Mouse (Mus musculus) heart, adult 2 months (tissue): Measurements from ENCODE around the gene Lypd6b. TPM values are rescaled to one million over a fixed set of nuclear protein-coding genes. Genes with fewer than 3 reads are reported as not detected.

Experiments used
- DNase-seq, 2 experiments: peaks; one replicate each; pipeline ENCODE4 v3.0.0; 2021
- H3K27ac ChIP-seq: fragments of 200-600 bp; 2 replicates; pipeline ENCODE4 v1.8.1; 2022
- H3K27me3 ChIP-seq: fragments of 200-500 bp; 2 replicates; pipeline ENCODE4 v1.6.1; 2012; ENCODE audit warnings: mild to moderate bottlenecking, low read length, inconsistent platforms, mixed read lengths; ENCODE audit not compliant: control insufficient read depth, insufficient read depth
- H3K36me3 ChIP-seq: fragments of 200-500 bp; 2 replicates; pipeline ENCODE4 v1.6.1; 2012; ENCODE audit warnings: low read length, inconsistent platforms; ENCODE audit not compliant: control insufficient read depth, insufficient read depth
- H3K4me1 ChIP-seq: fragments of 200-500 bp; 2 replicates; pipeline ENCODE4 v1.6.1; 2011; ENCODE audit warnings: low read length; ENCODE audit not compliant: control insufficient read depth, insufficient read depth
- H3K4me3 ChIP-seq: fragments of 200-600 bp; 2 replicates; pipeline ENCODE4 v1.8.1; 2022
- H3K79me2 ChIP-seq: fragments of 200-500 bp; replicated peaks from 2 replicates; pipeline ENCODE4 v1.6.1; 2012; ENCODE audit warnings: mild to moderate bottlenecking, inconsistent platforms, low read length, moderate library complexity, mixed read lengths; ENCODE audit not compliant: control insufficient read depth, insufficient read depth
- H3K9ac ChIP-seq: fragments of 200-500 bp; 2 replicates; pipeline ENCODE4 v1.6.1; 2012; ENCODE audit warnings: low read depth, mild to moderate bottlenecking, control low read depth, inconsistent platforms, low read length, mixed read lengths
- CTCF ChIP-seq: fragments of 200-600 bp; IDR thresholded peaks from 2 replicates; pipeline ENCODE4 v1.8.1; 2022; ENCODE audit warnings: antibody characterized with exemption, mild to moderate bottlenecking, moderate library complexity
- EP300 ChIP-seq: fragments of 200-500 bp; IDR thresholded peaks from 2 replicates; pipeline ENCODE4 v1.6.1; 2011; ENCODE audit warnings: low read depth, low read length, control low read depth; ENCODE audit not compliant: insufficient read depth
- POLR2A ChIP-seq: fragments of 200-500 bp; IDR thresholded peaks from 2 replicates; pipeline ENCODE4 v1.6.1; 2011; ENCODE audit warnings: mild to moderate bottlenecking, low read depth, low read length, control low read depth; ENCODE audit not compliant: insufficient read depth
- WGBS: fragments of 180-500 bp; shearing (Covaris S2); methylation state at CpG from one replicate; pipeline ENCODE4 v1.1.7; 2018; 5-methylcytosine and 5-hydroxymethylcytosine counted together
- intact Hi-C: fragments of 180-260 bp; cut with DNase I; formaldehyde crosslinking; loops from one replicate; pipeline ENCODE4 v1.15.1; 2025
- polyA plus RNA-seq: library from polyadenylated mRNA; depleted of rRNA; stranded (reverse); fragments of >200 nt; gene quantifications from 2 replicates; pipeline ENCODE4 v1.2.3, GENCODE M21; 2012; rRNA removed
- total RNA-seq, 2 experiments: library from RNA; stranded (reverse); gene quantifications; 2 replicates each; pipeline ENCODE4 v1.2.3; 2021

Lypd6b gene
- total and polyA plus RNA-seq, 3 experiments, result 0.10 to 0.25 TPM; not detected in 1

GRCm38 (mm10) chr2:49979991-49980390 is 192.5 kb downstream of the Lypd6b start:
- 81% methylated on average over 3 of the region's 3 CpGs for WGBS

GRCm38 (mm10) chr2:49983021-49983420 is 195.5 kb downstream of the Lypd6b start:
- Histone ChIP-seq H3K27ac (no peak overlapping the region), H3K4me1 (no peaks in the 10 kb centered on the region), H3K27me3 (no peaks in the 10 kb centered on the region), H3K36me3 (no peaks in the 10 kb centered on the region), H3K79me2 (no peaks in the 10 kb centered on the region), H3K4me3 (no peak overlapping the region), H3K9ac (no peak overlapping the region)
- TF ChIP-seq POLR2A (no peak), CTCF (no peak), EP300 (no peak)
- intact Hi-C loops, result no loop called here
- WGBS, result 57% methylated on average over 5 of the region's 5 CpGs
- DNase-seq, result no peak

More at GRCm38 (mm10) chr2:49979991-49980390, 192.5 kb downstream of the Lypd6b start:
- no peaks in the 10 kb centered on the region for H3K79me2 ChIP-seq
- no peak overlapping the region for H3K9ac ChIP-seq
- no peaks in the 10 kb centered on the region for H3K27me3 ChIP-seq
- no peak overlapping the region for H3K4me3 ChIP-seq
- DNase-seq, result no peak
- no peak for TF ChIP-seq POLR2A
- TF ChIP-seq EP300, result no peak
- no peak for TF ChIP-seq CTCF
- no peaks in the 10 kb centered on the region for H3K4me1 ChIP-seq
- H3K27ac ChIP-seq, result no peak overlapping the region
- intact Hi-C loops, result no loop called here
- H3K36me3 ChIP-seq, result no peaks in the 10 kb centered on the region

GRCm38 (mm10) chr2:49984780-49985179 is 197.3 kb downstream of the Lypd6b start:
- 51% methylated on average over 3 of the region's 3 CpGs for WGBS
- no peaks in the 10 kb centered on the region for H3K36me3 ChIP-seq
- no peaks in the 10 kb centered on the region for H3K4me1 ChIP-seq
- H3K4me3 ChIP-seq, result no peak overlapping the region
- no peak for DNase-seq
- H3K27ac ChIP-seq, result no peak overlapping the region
- intact Hi-C loops, result no loop called here
- no peak overlapping the region for H3K9ac ChIP-seq
- H3K79me2 ChIP-seq, result no peaks in the 10 kb centered on the region
- TF ChIP-seq EP300 (no peak), POLR2A (no peak), CTCF (no peak)
- no peaks in the 10 kb centered on the region; the same call in 1 of the 2 replicates for H3K27me3 ChIP-seq

- TF ChIP-seq EP300, result no peak
- no peak for TF ChIP-seq POLR2A
- TF ChIP-seq CTCF, result no peak
- H3K27ac ChIP-seq, result no peak overlapping the region
- no peak overlapping the region for H3K4me3 ChIP-seq
- no peaks in the 10 kb centered on the region for H3K4me1 ChIP-seq
- H3K9ac ChIP-seq, result no peak overlapping the region
- no peaks in the 10 kb centered on the region for H3K79me2 ChIP-seq
- intact Hi-C loops, result no loop called here
- no peak for DNase-seq
- no peaks in the 10 kb centered on the region for H3K27me3 ChIP-seq
- WGBS, result 61% methylated on average over 4 of the region's 4 CpGs
- no peaks in the 10 kb centered on the region for H3K36me3 ChIP-seq
Measured at GRCm38 (mm10) chr2:49995841-49996240, 208.4 kb downstream of the Lypd6b start.

- intact Hi-C loops, result no loop called here
- Histone ChIP-seq H3K36me3 (no peaks in the 10 kb centered on the region), H3K79me2 (no peaks in the 10 kb centered on the region), H3K4me1 (no peaks in the 10 kb centered on the region), H3K4me3 (no peak overlapping the region), H3K27me3 (no peaks in the 10 kb centered on the region), H3K27ac (no peak overlapping the region), H3K9ac (no peak overlapping the region)
- 77% methylated on average over 1 of the region's 1 CpGs for WGBS
- TF ChIP-seq CTCF (no peak), EP300 (no peak), POLR2A (no peak)
- no peak for DNase-seq
Measured at GRCm38 (mm10) chr2:49997216-49997615, 209.7 kb downstream of the Lypd6b start.

Other genes starting within 250 kb of the Lypd6b start
- gene Kif5c, start 168.4 kb upstream of the Lypd6b start, total RNA-seq, result under 1 TPM; 0.52 to 0.60 TPM
- 0.82 and 0.88 TPM in 2 replicates for gene Kif5c, start 168.4 kb upstream of the Lypd6b start, polyA plus RNA-seq